Mouse (Mus musculus): ENCODE measurements around the gene Sp100. TPM values are rescaled to one million over a fixed set of nuclear protein-coding genes. Genes with fewer than 3 reads are reported as not detected.

Sp100 gene
- total and polyA plus RNA-seq, 2 experiments from 2014 or later: 1.1 to 2.2 TPM

DNA sequence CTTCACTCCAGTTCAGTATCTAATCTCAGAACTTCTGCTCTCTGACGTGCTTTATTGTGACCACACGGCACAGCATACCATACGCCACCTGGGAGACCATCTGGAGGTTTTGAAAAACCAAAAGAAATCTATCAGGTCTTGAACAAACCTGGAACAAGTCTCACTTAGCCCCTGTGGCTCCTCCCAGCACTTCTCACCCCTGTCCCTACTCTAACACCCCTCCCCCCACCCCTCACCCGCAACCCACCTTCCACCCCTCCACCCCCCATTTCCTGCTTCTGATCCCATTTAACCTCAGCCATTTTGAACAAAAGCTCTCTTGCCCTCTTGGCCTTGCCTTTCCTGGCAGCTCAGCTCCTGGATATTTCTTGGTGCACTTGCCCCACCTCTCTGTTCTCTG is 30.4 kb downstream of the Sp100 start:
- no peaks in the 10 kb centered on the region for H3K36me3 ChIP-seq (ENCODE audit: insufficient read depth, low read length)
- no peak overlapping the region for H3K4me3 ChIP-seq (ENCODE audit: low read depth, low read length)
- ATAC-seq (ENCODE audit: low FRiP score): no peak
- H3K9ac ChIP-seq (replicated peaks; ENCODE audit: low read length, poor library complexity, severe bottlenecking): no peak overlapping the region
- no peak for DNase-seq (ENCODE audit: low spot score)
- no peaks in the 10 kb centered on the region for H3K4me1 ChIP-seq (ENCODE audit: insufficient read depth, low read length)
- no peaks in the 10 kb centered on the region for H3K9me3 ChIP-seq (ENCODE audit: low read length)
- no peak overlapping the region for H3K27ac ChIP-seq (ENCODE audit: low read depth, low read length)
- no peak overlapping the region for H3K4me2 ChIP-seq (ENCODE audit: low read depth, low read length, poor library complexity, severe bottlenecking)
- TF ChIP-seq CTCF (IDR thresholded peaks at IDR 0.05): no peak
- H3K27me3 ChIP-seq (ENCODE audit: insufficient read depth, low read length): no peaks in the 10 kb centered on the region
- WGBS: 62% methylated on average over 4 of the region's 4 CpGs

DNA sequence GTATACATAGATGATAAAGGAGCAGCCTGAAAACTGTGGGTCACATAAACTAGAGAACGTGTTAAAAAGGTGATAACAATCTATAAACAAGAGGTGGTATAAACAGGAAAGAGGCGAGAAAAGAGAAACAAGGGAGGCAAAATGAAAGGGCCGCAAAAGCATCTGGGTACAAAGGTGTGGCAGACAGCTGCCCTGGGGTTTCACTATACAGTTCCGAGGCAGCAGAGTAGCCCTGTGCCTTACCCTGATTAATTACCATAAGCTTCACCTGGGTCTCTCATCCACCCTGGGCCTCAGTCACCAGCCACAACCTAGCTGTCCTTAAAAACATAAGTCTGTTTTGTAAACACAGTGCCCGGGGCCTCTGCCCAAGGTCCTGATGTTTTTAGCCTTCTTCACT is 36.9 kb downstream of the Sp100 start:
- H3K27ac ChIP-seq (ENCODE audit: low read depth, low read length): no peak overlapping the region
- no peaks in the 10 kb centered on the region for H3K36me3 ChIP-seq (ENCODE audit: insufficient read depth, low read length)

DNA sequence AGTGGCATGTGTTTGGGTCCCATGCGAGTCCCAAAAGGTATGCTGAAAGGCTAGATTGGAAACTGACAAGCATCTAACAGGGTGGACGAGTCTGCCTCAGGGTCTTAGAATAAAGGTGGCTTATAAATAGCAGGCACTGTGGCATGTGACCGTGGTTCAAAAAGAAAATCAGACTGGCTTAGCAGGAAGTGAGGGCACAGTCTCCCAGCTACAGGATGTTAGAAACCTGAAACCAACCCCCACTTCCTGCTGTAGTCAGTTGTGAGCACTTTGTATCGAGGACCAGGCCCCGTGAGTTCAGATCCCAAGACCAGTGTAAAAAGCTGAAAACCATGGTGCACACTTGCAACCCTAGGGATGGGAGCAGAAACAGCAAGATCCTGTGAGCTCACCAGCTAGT is 37.6 kb downstream of the Sp100 start:
- Histone ChIP-seq H3K4me1 (ENCODE audit: insufficient read depth, low read length) (no peaks in the 10 kb centered on the region), H3K4me3 (ENCODE audit: low read depth, low read length) (no peak overlapping the region), H3K27me3 (ENCODE audit: insufficient read depth, low read length) (no peaks in the 10 kb centered on the region), H3K9me3 (ENCODE audit: low read length) (no peaks in the 10 kb centered on the region), H3K27ac (ENCODE audit: low read depth, low read length) (no peak overlapping the region), H3K4me2 (ENCODE audit: low read depth, low read length, poor library complexity, severe bottlenecking) (no peak overlapping the region), H3K36me3 (ENCODE audit: insufficient read depth, low read length) (no peaks in the 10 kb centered on the region), H3K9ac (replicated peaks; ENCODE audit: low read length, poor library complexity, severe bottlenecking) (no peak overlapping the region)
- TF ChIP-seq CTCF (IDR thresholded peaks at IDR 0.05): no peak
- 73% methylated on average over 5 of the region's 5 CpGs for WGBS
- ATAC-seq (ENCODE audit: low FRiP score) (no peak), DNase-seq (ENCODE audit: low spot score) (no peak)

More for the DNA sequence above, 36.9 kb downstream of the Sp100 start:
- H3K4me2 ChIP-seq (ENCODE audit: low read depth, low read length, poor library complexity, severe bottlenecking): no peak overlapping the region
- H3K27me3 ChIP-seq (ENCODE audit: insufficient read depth, low read length): no peaks in the 10 kb centered on the region
- H3K4me3 ChIP-seq (ENCODE audit: low read depth, low read length): no peak overlapping the region
- ATAC-seq (ENCODE audit: low FRiP score): no peak
- 77% methylated on average over 5 of the region's 5 CpGs for WGBS
- DNase-seq (ENCODE audit: low spot score): no peak
- no peaks in the 10 kb centered on the region for H3K4me1 ChIP-seq (ENCODE audit: insufficient read depth, low read length)
- no peak for TF ChIP-seq CTCF (IDR thresholded peaks at IDR 0.05)
- no peaks in the 10 kb centered on the region for H3K9me3 ChIP-seq (ENCODE audit: low read length)
- no peak overlapping the region for H3K9ac ChIP-seq (replicated peaks; ENCODE audit: low read length, poor library complexity, severe bottlenecking)

- ATAC-seq (ENCODE audit: low FRiP score) (no peak), DNase-seq (ENCODE audit: low spot score) (no peak)
- H3K36me3 ChIP-seq (ENCODE audit: insufficient read depth, low read length): no peaks in the 10 kb centered on the region
- H3K9me3 ChIP-seq (ENCODE audit: low read length): no peaks in the 10 kb centered on the region
- TF ChIP-seq CTCF (IDR thresholded peaks at IDR 0.05): no peak
- no peaks in the 10 kb centered on the region for H3K4me1 ChIP-seq (ENCODE audit: insufficient read depth, low read length)
- no peak overlapping the region for H3K9ac ChIP-seq (replicated peaks; ENCODE audit: low read length, poor library complexity, severe bottlenecking)
- no peak overlapping the region for H3K27ac ChIP-seq (ENCODE audit: low read depth, low read length)
- H3K4me2 ChIP-seq (ENCODE audit: low read depth, low read length, poor library complexity, severe bottlenecking): no peak overlapping the region
- H3K4me3 ChIP-seq (ENCODE audit: low read depth, low read length): no peak overlapping the region
- WGBS: 89% methylated on average over 3 of the region's 3 CpGs
- no peaks in the 10 kb centered on the region for H3K27me3 ChIP-seq (ENCODE audit: insufficient read depth, low read length)
These were observed 40.8 kb downstream of the Sp100 start for GRCm38 (mm10) chr1:85690544-85690943.

DNA sequence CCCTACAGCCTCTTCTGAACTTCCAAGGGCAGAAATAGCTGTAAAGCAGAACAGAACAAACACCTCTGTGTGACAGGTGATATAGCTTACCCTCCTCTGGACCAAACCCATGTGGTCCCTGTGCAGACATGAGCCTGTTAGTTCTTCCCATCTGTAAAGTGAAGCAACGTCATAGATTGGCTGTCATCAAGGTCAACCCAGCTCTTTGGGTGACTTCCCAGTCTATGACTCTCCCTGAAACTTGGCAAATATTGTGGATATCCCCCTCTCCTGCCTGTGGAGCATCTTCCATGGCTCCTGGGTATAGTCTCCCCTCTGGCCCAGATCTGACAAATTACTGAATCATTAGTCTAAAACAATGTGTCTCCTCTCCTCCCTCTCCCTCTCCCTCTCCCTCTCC is 42.5 kb downstream of the Sp100 start:
- 87% methylated on average over 1 of the region's 1 CpGs for WGBS
- no peak for TF ChIP-seq CTCF (IDR thresholded peaks at IDR 0.05)
- DNase-seq (ENCODE audit: low spot score): no peak
- Histone ChIP-seq H3K4me1 (ENCODE audit: insufficient read depth, low read length) (no peaks in the 10 kb centered on the region), H3K9ac (replicated peaks; ENCODE audit: low read length, poor library complexity, severe bottlenecking) (no peak overlapping the region), H3K4me2 (ENCODE audit: low read depth, low read length, poor library complexity, severe bottlenecking) (no peak overlapping the region), H3K27ac (ENCODE audit: low read depth, low read length) (no peak overlapping the region), H3K9me3 (ENCODE audit: low read length) (no peaks in the 10 kb centered on the region), H3K4me3 (ENCODE audit: low read depth, low read length) (no peak overlapping the region), H3K36me3 (ENCODE audit: insufficient read depth, low read length) (no peaks in the 10 kb centered on the region), H3K27me3 (ENCODE audit: insufficient read depth, low read length) (no peaks in the 10 kb centered on the region)
- no peak for ATAC-seq (ENCODE audit: low FRiP score)

GRCm38 (mm10) chr1:85693280-85693679 is 43.5 kb downstream of the Sp100 start:
- Histone ChIP-seq H3K27me3 (ENCODE audit: insufficient read depth, low read length) (no peaks in the 10 kb centered on the region), H3K4me1 (ENCODE audit: insufficient read depth, low read length) (no peaks in the 10 kb centered on the region), H3K4me3 (ENCODE audit: low read depth, low read length) (no peak overlapping the region), H3K4me2 (ENCODE audit: low read depth, low read length, poor library complexity, severe bottlenecking) (no peak overlapping the region), H3K9ac (replicated peaks; ENCODE audit: low read length, poor library complexity, severe bottlenecking) (no peak overlapping the region), H3K36me3 (ENCODE audit: insufficient read depth, low read length) (no peaks in the 10 kb centered on the region), H3K27ac (ENCODE audit: low read depth, low read length) (no peak overlapping the region), H3K9me3 (ENCODE audit: low read length) (no peaks in the 10 kb centered on the region)
- TF ChIP-seq CTCF (IDR thresholded peaks at IDR 0.05): no peak
- no peak for ATAC-seq (ENCODE audit: low FRiP score)
- 82% methylated on average over 3 of the region's 3 CpGs for WGBS
- DNase-seq (ENCODE audit: low spot score): no peak
